Mouse (Mus musculus): ENCODE data around the gene Fnbp1. TPM values are rescaled to one million over a fixed set of nuclear protein-coding genes. Genes with fewer than 3 reads are reported as not detected.

Fnbp1 gene
- polyA plus RNA-seq, 1 experiment from 2014 or later: 18.7 TPM

GRCm38 (mm10) chr2:31066019-31066789, 75.6 kb downstream of the Fnbp1 start:
- H3K4me3 ChIP-seq: no peak overlapping the region
- no peak overlapping the region for H3K4me2 ChIP-seq
- H3K27ac ChIP-seq (replicated peaks): no peak overlapping the region
- H3K9ac ChIP-seq: no peak overlapping the region
- peaks cover 40% of the 10 kb centered on the region for H3K36me3 ChIP-seq
- WGBS: 78% methylated on average over 11 of the region's 11 CpGs
- H3K9me3 ChIP-seq: no peaks in the 10 kb centered on the region
- no peaks in the 10 kb centered on the region for H3K27me3 ChIP-seq (replicated peaks)
- H3K4me1 ChIP-seq: peaks cover 26% of the 10 kb centered on the region
- ATAC-seq (ENCODE audit: extremely low read depth, insufficient number of reproducible peaks, low FRiP score, low TSS enrichment): no peak

- Histone ChIP-seq H3K27me3 (replicated peaks) (no peaks in the 10 kb centered on the region), H3K4me1 (peaks cover 7% of the 10 kb centered on the region), H3K9me3 (no peaks in the 10 kb centered on the region), H3K4me3 (no peak overlapping the region), H3K36me3 (peaks cover 62% of the 10 kb centered on the region), H3K27ac (replicated peaks) (no peak overlapping the region), H3K4me2 (no peak overlapping the region), H3K9ac (no peak overlapping the region)
- ATAC-seq (ENCODE audit: extremely low read depth, insufficient number of reproducible peaks, low FRiP score, low TSS enrichment): no peak
- 79% methylated on average over 10 of the region's 10 CpGs for WGBS
Measured at GRCm38 (mm10) chr2:31061868-31062628, 79.8 kb downstream of the Fnbp1 start.

GRCm38 (mm10) chr2:31060787-31061730, 80.7 kb downstream of the Fnbp1 start:
- Histone ChIP-seq H3K36me3 (peaks cover 72% of the 10 kb centered on the region), H3K27ac (replicated peaks) (no peak overlapping the region), H3K4me1 (no peaks in the 10 kb centered on the region), H3K27me3 (replicated peaks) (no peaks in the 10 kb centered on the region), H3K9me3 (0 out of 2 replicates have a peak, but pooled peaks cover 4% of the 10 kb centered on the region), H3K9ac (no peak overlapping the region), H3K4me3 (no peak overlapping the region), H3K4me2 (no peak overlapping the region)
- no peak for ATAC-seq (ENCODE audit: extremely low read depth, insufficient number of reproducible peaks, low FRiP score, low TSS enrichment)
- 79% methylated on average over 28 of the region's 28 CpGs for WGBS

- no peaks in the 10 kb centered on the region for H3K27me3 ChIP-seq (replicated peaks)
- ATAC-seq (ENCODE audit: extremely low read depth, insufficient number of reproducible peaks, low FRiP score, low TSS enrichment): no peak
- 91% methylated on average over 1 of the region's 1 CpGs for WGBS
- H3K4me2 ChIP-seq: no peak overlapping the region
- H3K9ac ChIP-seq: no peak overlapping the region
- no peak overlapping the region for H3K27ac ChIP-seq (replicated peaks)
- peaks cover 80% of the 10 kb centered on the region for H3K36me3 ChIP-seq
- H3K4me3 ChIP-seq: no peak overlapping the region
- 0 out of 2 replicates have a peak, but pooled peaks cover 6% of the 10 kb centered on the region for H3K9me3 ChIP-seq
- no peaks in the 10 kb centered on the region for H3K4me1 ChIP-seq
Measured at GRCm38 (mm10) chr2:31060271-31060670, 81.5 kb downstream of the Fnbp1 start.

- no peak overlapping the region for H3K9ac ChIP-seq
- H3K36me3 ChIP-seq: peaks cover 83% of the 10 kb centered on the region
- ATAC-seq (ENCODE audit: extremely low read depth, insufficient number of reproducible peaks, low FRiP score, low TSS enrichment): no peak
- H3K27me3 ChIP-seq (replicated peaks): no peaks in the 10 kb centered on the region
- no peak overlapping the region for H3K4me3 ChIP-seq
- no peak overlapping the region for H3K4me2 ChIP-seq
- no peak overlapping the region for H3K27ac ChIP-seq (replicated peaks)
- H3K9me3 ChIP-seq: 0 out of 2 replicates have a peak, but pooled peaks cover 6% of the 10 kb centered on the region
- WGBS: 90% methylated on average over 4 of the region's 4 CpGs
- H3K4me1 ChIP-seq: no peaks in the 10 kb centered on the region
Measured at GRCm38 (mm10) chr2:31058443-31058842, 83.4 kb downstream of the Fnbp1 start.

GRCm38 (mm10) chr2:31057549-31058177, 84.1 kb downstream of the Fnbp1 start:
- WGBS: 76% methylated on average over 6 of the region's 6 CpGs
- Histone ChIP-seq H3K27ac (replicated peaks) (no peak overlapping the region), H3K9me3 (0 out of 2 replicates have a peak, but pooled peaks cover 6% of the 10 kb centered on the region), H3K4me3 (no peak overlapping the region), H3K4me1 (no peaks in the 10 kb centered on the region), H3K36me3 (peaks cover 85% of the 10 kb centered on the region), H3K4me2 (no peak overlapping the region), H3K27me3 (replicated peaks) (no peaks in the 10 kb centered on the region), H3K9ac (no peak overlapping the region)
- ATAC-seq (ENCODE audit: extremely low read depth, insufficient number of reproducible peaks, low FRiP score, low TSS enrichment): no peak

- no peak overlapping the region for H3K4me2 ChIP-seq
- H3K27ac ChIP-seq (replicated peaks): no peak overlapping the region
- H3K36me3 ChIP-seq: peaks cover 87% of the 10 kb centered on the region
- ATAC-seq (ENCODE audit: extremely low read depth, insufficient number of reproducible peaks, low FRiP score, low TSS enrichment): no peak
- H3K4me3 ChIP-seq: no peak overlapping the region
- 0 out of 2 replicates have a peak, but pooled peaks cover 6% of the 10 kb centered on the region for H3K9me3 ChIP-seq
- H3K9ac ChIP-seq: no peak overlapping the region
- no peaks in the 10 kb centered on the region for H3K4me1 ChIP-seq
- 89% methylated on average over 3 of the region's 3 CpGs for WGBS
- no peaks in the 10 kb centered on the region for H3K27me3 ChIP-seq (replicated peaks)
Measured at GRCm38 (mm10) chr2:31056070-31056469, 85.7 kb downstream of the Fnbp1 start.

- ATAC-seq (ENCODE audit: extremely low read depth, insufficient number of reproducible peaks, low FRiP score, low TSS enrichment): no peak
- Histone ChIP-seq H3K9me3 (0 out of 2 replicates have a peak, but pooled peaks cover 6% of the 10 kb centered on the region), H3K27ac (replicated peaks) (no peak overlapping the region), H3K36me3 (peaks cover 96% of the 10 kb centered on the region), H3K27me3 (replicated peaks) (no peaks in the 10 kb centered on the region), H3K4me1 (0 out of 2 replicates have a peak, but pooled peaks cover 2% of the 10 kb centered on the region), H3K4me3 (no peak overlapping the region), H3K4me2 (no peak overlapping the region), H3K9ac (no peak overlapping the region)
- 83% methylated on average over 11 of the region's 11 CpGs for WGBS
Measured at GRCm38 (mm10) chr2:31053851-31054340, 87.9 kb downstream of the Fnbp1 start.

GRCm38 (mm10) chr2:31053426-31053825, 88.4 kb downstream of the Fnbp1 start:
- Histone ChIP-seq H3K9ac (no peak overlapping the region), H3K27ac (replicated peaks) (no peak overlapping the region), H3K27me3 (replicated peaks) (no peaks in the 10 kb centered on the region), H3K9me3 (0 out of 2 replicates have a peak, but pooled peaks cover 6% of the 10 kb centered on the region), H3K4me3 (no peak overlapping the region), H3K36me3 (peaks cover 96% of the 10 kb centered on the region), H3K4me2 (no peak overlapping the region), H3K4me1 (0 out of 2 replicates have a peak, but pooled peaks cover 2% of the 10 kb centered on the region)
- 84% methylated on average over 13 of the region's 13 CpGs for WGBS
- no peak for ATAC-seq (ENCODE audit: extremely low read depth, insufficient number of reproducible peaks, low FRiP score, low TSS enrichment)

- H3K36me3 ChIP-seq: peaks cover 92% of the 10 kb centered on the region
Measured at GRCm38 (mm10) chr2:31052441-31052840, 89.4 kb downstream of the Fnbp1 start.

More at GRCm38 (mm10) chr2:31052441-31052840, 89.4 kb downstream of the Fnbp1 start:
- Histone ChIP-seq H3K4me3 (no peak overlapping the region), H3K4me1 (0 out of 2 replicates have a peak, but pooled peaks cover 2% of the 10 kb centered on the region), H3K9me3 (0 out of 2 replicates have a peak, but pooled peaks cover 6% of the 10 kb centered on the region), H3K27me3 (replicated peaks) (no peaks in the 10 kb centered on the region), H3K4me2 (no peak overlapping the region), H3K27ac (replicated peaks) (no peak overlapping the region), H3K9ac (no peak overlapping the region)
- no peak for ATAC-seq (ENCODE audit: extremely low read depth, insufficient number of reproducible peaks, low FRiP score, low TSS enrichment)
- WGBS: 81% methylated on average over 10 of the region's 10 CpGs

All from heart, embryonic 13.5 days (tissue).